Mouse (Mus musculus): ENCODE data around the gene Spint2. TPM values are rescaled to one million over a fixed set of nuclear protein-coding genes. Genes with fewer than 3 reads are reported as not detected.

Spint2 gene
- polyA plus RNA-seq, 1 experiment, result 69.7 TPM

DNA sequence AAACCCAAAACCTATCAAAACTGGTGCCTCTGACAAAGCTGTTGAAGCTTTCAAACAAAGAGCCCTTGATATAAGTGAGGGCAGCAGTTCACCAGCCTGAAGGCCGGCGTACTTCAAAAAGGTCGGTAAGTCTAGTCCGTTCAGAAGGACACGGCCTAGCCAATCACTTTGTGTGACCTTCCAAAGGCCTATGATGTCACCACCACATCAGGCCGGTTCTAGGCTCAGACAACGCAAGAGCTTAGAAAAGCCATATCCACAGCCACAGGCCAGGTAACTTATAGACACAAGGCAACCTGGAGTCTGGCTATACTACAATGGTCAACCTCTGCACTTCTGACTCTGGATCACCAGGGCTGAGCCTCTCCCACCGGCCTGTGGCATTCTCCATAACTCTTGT, 1.8 kb downstream of the Spint2 start:
- H3K36me3 ChIP-seq (ENCODE audit: control insufficient read depth, insufficient read depth, low read length), result no peaks in the 10 kb centered on the region
- no peak overlapping the region for H3K4me3 ChIP-seq (ENCODE audit: extremely low read depth, insufficient read depth, insufficient read length)
- 90% methylated on average over 8 of the region's 8 CpGs for WGBS
- peaks cover 6% of the 10 kb centered on the region for H3K4me1 ChIP-seq (ENCODE audit: control insufficient read depth, insufficient read depth, insufficient read length)
- no peaks in the 10 kb centered on the region for H3K27me3 ChIP-seq (ENCODE audit: control insufficient read depth, insufficient read depth, low read length)
- H3K27ac ChIP-seq (ENCODE audit: insufficient read depth, low read length), result no peak overlapping the region
- no peak for TF ChIP-seq POLR2A (IDR thresholded peaks at IDR 0.05; ENCODE audit: low read depth, low read length)
- TF ChIP-seq CTCF (IDR thresholded peaks at IDR 0.05; ENCODE audit: extremely low read depth, insufficient read depth, insufficient read length, insufficient replicate concordance), result no peak
- DNase-seq (ENCODE audit: low read depth in 1 of 2, low spot score in 2 of 2), result no peak

DNA sequence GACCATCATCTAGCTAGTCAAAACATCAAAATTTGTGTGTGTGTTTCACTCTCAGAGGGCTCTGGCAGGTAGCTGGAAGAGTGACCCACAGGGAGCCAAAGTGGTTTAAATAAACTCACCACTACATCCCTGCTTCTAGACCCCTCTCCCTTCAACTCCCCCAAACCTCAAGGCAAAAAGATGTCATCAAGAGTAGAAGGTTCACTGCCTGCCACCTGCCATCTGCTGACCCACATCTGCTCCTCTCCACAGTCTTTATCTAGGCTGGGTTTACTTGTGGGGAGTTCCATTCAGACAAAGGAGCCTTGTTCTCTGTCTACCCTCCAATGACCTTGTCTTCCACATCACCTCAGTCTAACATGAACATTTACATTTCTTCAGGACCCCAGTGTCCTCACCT, 2.5 kb downstream of the Spint2 start:
- H3K27me3 ChIP-seq (ENCODE audit: control insufficient read depth, insufficient read depth, low read length), result no peaks in the 10 kb centered on the region
- no peak overlapping the region for H3K4me3 ChIP-seq (ENCODE audit: extremely low read depth, insufficient read depth, insufficient read length)
- no peak for DNase-seq (ENCODE audit: low read depth in 1 of 2, low spot score in 2 of 2)
- TF ChIP-seq CTCF (IDR thresholded peaks at IDR 0.05; ENCODE audit: extremely low read depth, insufficient read depth, insufficient read length, insufficient replicate concordance), result no peak
- TF ChIP-seq POLR2A (IDR thresholded peaks at IDR 0.05; ENCODE audit: low read depth, low read length), result no peak
- H3K36me3 ChIP-seq (ENCODE audit: control insufficient read depth, insufficient read depth, low read length), result no peaks in the 10 kb centered on the region
- peaks cover 6% of the 10 kb centered on the region for H3K4me1 ChIP-seq (ENCODE audit: control insufficient read depth, insufficient read depth, insufficient read length)
- H3K27ac ChIP-seq (ENCODE audit: insufficient read depth, low read length), result no peak overlapping the region

- peaks cover 6% of the 10 kb centered on the region for H3K4me1 ChIP-seq (ENCODE audit: control insufficient read depth, insufficient read depth, insufficient read length)
- DNase-seq (ENCODE audit: low read depth in 1 of 2, low spot score in 2 of 2), result no peak
- 80% methylated on average over 4 of the region's 4 CpGs for WGBS
- no peaks in the 10 kb centered on the region for H3K27me3 ChIP-seq (ENCODE audit: control insufficient read depth, insufficient read depth, low read length)
- no peaks in the 10 kb centered on the region for H3K36me3 ChIP-seq (ENCODE audit: control insufficient read depth, insufficient read depth, low read length)
- TF ChIP-seq POLR2A (IDR thresholded peaks at IDR 0.05; ENCODE audit: low read depth, low read length) (no peak), CTCF (IDR thresholded peaks at IDR 0.05; ENCODE audit: extremely low read depth, insufficient read depth, insufficient read length, insufficient replicate concordance) (no peak)
- H3K4me3 ChIP-seq (ENCODE audit: extremely low read depth, insufficient read depth, insufficient read length), result no peak overlapping the region
- H3K27ac ChIP-seq (ENCODE audit: insufficient read depth, low read length), result no peak overlapping the region
Measured at GRCm38 (mm10) chr7:29277510-29277909, 4.2 kb downstream of the Spint2 start.

DNA sequence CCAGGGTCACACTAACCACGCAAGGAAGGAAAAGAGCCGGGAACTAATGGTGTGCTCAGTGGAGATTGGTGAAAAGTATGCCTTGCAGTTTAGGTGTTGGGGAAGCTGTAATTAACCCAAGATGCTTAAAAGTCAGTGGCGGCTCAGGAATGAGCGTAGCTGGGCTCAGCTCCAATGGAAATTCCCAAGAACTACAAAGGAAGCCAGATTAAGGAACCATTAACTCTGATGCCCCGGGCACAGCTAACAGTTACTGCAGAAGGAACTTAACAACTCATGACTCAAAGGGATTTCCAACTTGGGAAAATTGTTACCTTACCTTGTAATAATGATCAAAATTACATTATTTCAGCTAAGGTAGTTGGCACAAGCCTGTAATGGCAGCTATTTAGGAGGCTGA, 5.0 kb downstream of the Spint2 start:
- Histone ChIP-seq H3K27me3 (ENCODE audit: control insufficient read depth, insufficient read depth, low read length) (no peaks in the 10 kb centered on the region), H3K36me3 (ENCODE audit: control insufficient read depth, insufficient read depth, low read length) (no peaks in the 10 kb centered on the region), H3K4me3 (ENCODE audit: extremely low read depth, insufficient read depth, insufficient read length) (no peak overlapping the region), H3K4me1 (ENCODE audit: control insufficient read depth, insufficient read depth, insufficient read length) (peaks cover 2% of the 10 kb centered on the region; the same call in 1 of the 2 replicates), H3K27ac (ENCODE audit: insufficient read depth, low read length) (no peak overlapping the region)
- 80% methylated on average over 5 of the region's 5 CpGs for WGBS
- DNase-seq (ENCODE audit: low read depth in 1 of 2, low spot score in 2 of 2), result no peak
- TF ChIP-seq CTCF (IDR thresholded peaks at IDR 0.05; ENCODE audit: extremely low read depth, insufficient read depth, insufficient read length, insufficient replicate concordance) (no peak), POLR2A (IDR thresholded peaks at IDR 0.05; ENCODE audit: low read depth, low read length) (no peak)

- TF ChIP-seq CTCF (IDR thresholded peaks at IDR 0.05; ENCODE audit: extremely low read depth, insufficient read depth, insufficient read length, insufficient replicate concordance), result no peak
- TF ChIP-seq POLR2A (IDR thresholded peaks at IDR 0.05; ENCODE audit: low read depth, low read length), result no peak
- no peaks in the 10 kb centered on the region for H3K36me3 ChIP-seq (ENCODE audit: control insufficient read depth, insufficient read depth, low read length)
- no peak overlapping the region for H3K27ac ChIP-seq (ENCODE audit: insufficient read depth, low read length)
- H3K4me1 ChIP-seq (ENCODE audit: control insufficient read depth, insufficient read depth, insufficient read length), result peaks cover 8% of the 10 kb centered on the region
- no peak overlapping the region for H3K4me3 ChIP-seq (ENCODE audit: extremely low read depth, insufficient read depth, insufficient read length)
- no peaks in the 10 kb centered on the region for H3K27me3 ChIP-seq (ENCODE audit: control insufficient read depth, insufficient read depth, low read length)
- DNase-seq (ENCODE audit: low read depth in 1 of 2, low spot score in 2 of 2), result no peak
- 84% methylated on average over 8 of the region's 8 CpGs for WGBS
Measured at GRCm38 (mm10) chr7:29271687-29272465, 9.8 kb downstream of the Spint2 start.

DNA sequence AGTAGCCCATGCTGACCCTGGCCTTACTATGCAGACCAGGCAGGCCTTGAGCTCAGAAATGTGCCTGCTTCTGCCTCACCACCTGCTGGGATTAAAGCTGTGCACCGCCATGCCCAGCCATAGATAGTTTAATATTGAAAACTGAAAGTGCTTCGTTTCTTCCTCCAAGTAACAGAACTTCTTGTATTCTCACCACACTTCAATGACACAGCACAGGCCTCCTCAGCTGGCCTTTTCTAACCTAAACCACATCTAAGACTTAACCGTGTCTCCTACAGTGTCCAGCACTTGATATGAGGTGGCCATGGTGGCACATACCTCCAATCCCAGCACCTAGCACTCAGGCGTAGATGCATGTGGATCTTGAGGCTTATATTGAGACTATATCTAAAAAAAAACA, 11.3 kb downstream of the Spint2 start:
- TF ChIP-seq POLR2A (IDR thresholded peaks at IDR 0.05; ENCODE audit: low read depth, low read length) (no peak), CTCF (IDR thresholded peaks at IDR 0.05; ENCODE audit: extremely low read depth, insufficient read depth, insufficient read length, insufficient replicate concordance) (no peak)
- H3K27ac ChIP-seq (ENCODE audit: insufficient read depth, low read length), result no peak overlapping the region
- no peaks in the 10 kb centered on the region for H3K36me3 ChIP-seq (ENCODE audit: control insufficient read depth, insufficient read depth, low read length)
- WGBS, result 32% methylated on average over 4 of the region's 4 CpGs
- H3K4me3 ChIP-seq (ENCODE audit: extremely low read depth, insufficient read depth, insufficient read length), result no peak overlapping the region
- H3K27me3 ChIP-seq (ENCODE audit: control insufficient read depth, insufficient read depth, low read length), result no peaks in the 10 kb centered on the region
- peaks cover 8% of the 10 kb centered on the region for H3K4me1 ChIP-seq (ENCODE audit: control insufficient read depth, insufficient read depth, insufficient read length)
- DNase-seq (ENCODE audit: low read depth in 1 of 2, low spot score in 2 of 2), result no peak

DNA sequence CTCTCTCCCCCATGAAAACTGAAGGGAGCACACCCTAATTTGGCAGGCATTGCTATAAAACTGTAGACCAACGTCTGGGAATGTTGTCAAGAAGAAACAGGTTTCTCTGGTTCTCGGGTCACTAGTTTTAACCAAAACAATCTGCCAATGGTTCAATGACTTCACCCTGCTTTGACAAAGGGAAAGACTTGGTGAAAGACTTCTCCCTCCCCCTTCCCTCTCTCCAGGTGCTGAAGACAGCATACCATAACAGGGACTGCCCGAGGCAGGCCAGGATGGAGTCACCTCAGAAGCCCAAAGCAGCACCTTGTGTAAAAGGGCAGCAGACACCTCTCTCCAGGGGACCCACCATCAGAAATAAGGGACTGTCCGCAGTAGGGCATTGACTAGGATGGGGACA, 14.8 kb downstream of the Spint2 start:
- Histone ChIP-seq H3K27ac (ENCODE audit: insufficient read depth, low read length) (no peak overlapping the region), H3K4me1 (ENCODE audit: control insufficient read depth, insufficient read depth, insufficient read length) (peaks cover 8% of the 10 kb centered on the region), H3K27me3 (ENCODE audit: control insufficient read depth, insufficient read depth, low read length) (no peaks in the 10 kb centered on the region), H3K4me3 (ENCODE audit: extremely low read depth, insufficient read depth, insufficient read length) (no peak overlapping the region), H3K36me3 (ENCODE audit: control insufficient read depth, insufficient read depth, low read length) (no peaks in the 10 kb centered on the region)
- WGBS, result 85% methylated on average over 4 of the region's 4 CpGs
- no peak for TF ChIP-seq POLR2A (IDR thresholded peaks at IDR 0.05; ENCODE audit: low read depth, low read length)
- no peak for TF ChIP-seq CTCF (IDR thresholded peaks at IDR 0.05; ENCODE audit: extremely low read depth, insufficient read depth, insufficient read length, insufficient replicate concordance)
- DNase-seq (ENCODE audit: low read depth in 1 of 2, low spot score in 2 of 2), result no peak
